ENCODE assay signal across 8 mouse cellular contexts in genomic region chrX:48453736-48454494, GRCm38 (mm10). TPM values are rescaled to one million over a fixed set of nuclear protein-coding genes. Genes with fewer than 3 reads are reported as not detected.
A peak's percentile ranks its signal among the peaks of the same experiment; 100 is the strongest.
DNase-seq lines count a peak whose midpoint lies in the region; ATAC-seq and TF ChIP-seq lines count a peak whose summit lies in the region.

No protein-coding gene starts in this region.

- DNase-seq in layer of hippocampus, adult 2 months (ENCODE audit: low spot score in 2 of 2) = no peak
- DNase-seq in layer of hippocampus, adult 8-10 months (ENCODE audit: low spot score in 2 of 2) = no peak
- peak; percentile 79 for DNase-seq in gastrocnemius, postnatal 25 days
- DNase-seq in induced T-regulatory cell, adult 2 months (ENCODE audit: low read depth) = peak; percentile 89
- DNase-seq in liver, embryonic 11.5 days (ENCODE audit: low spot score) = peak; percentile 72

- peak overlapping the region; percentile 35; the same call in 1 of the 2 replicates for H3K4me3 ChIP-seq in layer of hippocampus, adult 2 months
- peak overlapping the region; percentile 67 for H3K4me3 ChIP-seq in liver, embryonic 11.5 days (ENCODE audit: low read depth, low read length)
- H3K4me3 ChIP-seq in testis, adult 2 months (ENCODE audit: control insufficient read depth, low read depth, low read length) = peak overlapping the region; percentile 86

- H3K36me3 ChIP-seq in liver, embryonic 11.5 days (ENCODE audit: control insufficient read depth, insufficient read depth, low read length) = no peaks in the 10 kb centered on the region
- no peaks in the 10 kb centered on the region for H3K36me3 ChIP-seq in testis, adult 2 months (ENCODE audit: control insufficient read depth, insufficient read depth, low read length)

- peak overlapping the region; percentile 71 for H3K9ac ChIP-seq in liver, embryonic 11.5 days (ENCODE audit: low read depth, low read length)

- no peak for TF ChIP-seq CTCF in layer of hippocampus, adult 2 months (conservative IDR thresholded peaks at IDR 0.05)
- TF ChIP-seq CTCF in testis, adult 2 months (IDR thresholded peaks at IDR 0.05; ENCODE audit: control insufficient read depth, insufficient read depth, insufficient replicate concordance, low read depth, low read length) = no peak

- H3K27me3 ChIP-seq in liver, embryonic 11.5 days (replicated peaks; ENCODE audit: control insufficient read depth, insufficient read depth, low read length) = peaks cover 12% of the 10 kb centered on the region
- no peaks in the 10 kb centered on the region for H3K27me3 ChIP-seq in testis, adult 2 months (ENCODE audit: control insufficient read depth, insufficient read depth, low read length)

- H3K4me2 ChIP-seq in liver, embryonic 11.5 days = peak overlapping the region; percentile 67

- whole genome bisulfite sequencing in liver, embryonic 11.5 days = 13% methylated on average over 62 of the region's 91 CpGs

- H3K4me1 ChIP-seq in liver, embryonic 11.5 days (replicated peaks; ENCODE audit: control insufficient read depth, insufficient read depth, low read length) = peaks cover 13% of the 10 kb centered on the region; the same call in 1 of the 2 replicates
- peaks cover 7% of the 10 kb centered on the region for H3K4me1 ChIP-seq in testis, adult 2 months (ENCODE audit: control insufficient read depth, insufficient read depth, low read length)

- peak; percentile 92 for ATAC-seq in common myeloid progenitor, adult 5-6 weeks (replicated peaks; ENCODE audit: low read depth, poor library complexity, severe bottlenecking)
- peak; percentile 86 for ATAC-seq in liver, embryonic 11.5 days (replicated peaks; ENCODE audit: low FRiP score)
- peak; percentile 85 for ATAC-seq in monocyte, adult 5-6 weeks (replicated peaks; ENCODE audit: insufficient number of reproducible peaks, low FRiP score, low TSS enrichment, poor library complexity, severe bottlenecking)

- no peaks in the 10 kb centered on the region for H3K9me3 ChIP-seq in liver, embryonic 11.5 days (ENCODE audit: control insufficient read depth, low read length)

- TF ChIP-seq POLR2A in testis, adult 2 months (IDR thresholded peaks at IDR 0.05; ENCODE audit: control insufficient read depth, low read depth, low read length) = no peak

- no peak overlapping the region for H3K27ac ChIP-seq in layer of hippocampus, adult 2 months
- peak overlapping the region; percentile 66 for H3K27ac ChIP-seq in liver, embryonic 11.5 days (ENCODE audit: low read depth, low read length)
- H3K27ac ChIP-seq in testis, adult 2 months (ENCODE audit: control insufficient read depth, insufficient read depth, low read depth, low read length) = peak overlapping the region; percentile 29; the same call in 1 of the 2 replicates

RNA-seq across cellular contexts. Expression of gene Elf4, which starts 9.0 kb away (rescaled TPM):
- under 1 TPM; 0.61 to 0.84 TPM for total RNA-seq in layer of hippocampus, adult 2 months (2021)
- 1 to 10 TPM; 1.0 to 3.1 (median 1.9) TPM for total RNA-seq in layer of hippocampus, adult 8-10 months (2022)
- total RNA-seq in common myeloid progenitor, adult 5-6 weeks (2017) = 24.6 and 29.9 TPM in 2 replicates
- 1 to 10 TPM; 2.1 to 2.5 TPM for total RNA-seq in gastrocnemius, postnatal 25 days (2021)
- 7.8 and 9.5 TPM in 2 replicates for polyA plus RNA-seq in liver, embryonic 11.5 days (2014; fragmentation: Nextera tagmentation; extraction: Ambion mirVana)
- total RNA-seq in monocyte, adult 5-6 weeks (2017) = 35.9 to 86.3 TPM (median 41.4 TPM) in 3 replicates
- 2.7 and 4.4 TPM in 2 replicates for polyA plus RNA-seq in testis, adult 2 months (2012; rRNA removed)

RNA-seq across cellular contexts. Expression of gene Aifm1, which starts 59.4 kb away (rescaled TPM):
- 10 to 100 TPM; 27.8 to 29.0 TPM for total RNA-seq in layer of hippocampus, adult 2 months (2021)
- total RNA-seq in layer of hippocampus, adult 8-10 months (2022) = 10 to 100 TPM; 24.5 to 30.3 (median 26.9) TPM
- total RNA-seq in common myeloid progenitor, adult 5-6 weeks (2017) = 76.6 and 81.5 TPM in 2 replicates
- 10 to 100 TPM; 44.3 to 49.7 TPM for total RNA-seq in gastrocnemius, postnatal 25 days (2021)
- 98.6 and 102 TPM in 2 replicates for polyA plus RNA-seq in liver, embryonic 11.5 days (2014; fragmentation: Nextera tagmentation; extraction: Ambion mirVana)
- 21.7 to 40.5 TPM (median 35.6 TPM) in 3 replicates for total RNA-seq in monocyte, adult 5-6 weeks (2017)
- 4.6 and 5.6 TPM in 2 replicates for polyA plus RNA-seq in testis, adult 2 months (2012; rRNA removed)

Comparison
In these comparisons a context has a peak if more than half of its experiments do, and no peak if none do; other contexts are left out.
1. DNase-seq: peak in gastrocnemius, postnatal 25 days (single experiment), induced T-regulatory cell, adult 2 months (single experiment) and liver, embryonic 11.5 days (single experiment); none in layer of hippocampus, adult 2 months (0 of 2) and layer of hippocampus, adult 8-10 months (0 of 2).
2. H3K4me3 ChIP-seq: peak in every context shown above with its lines; median percentile 86 in testis, adult 2 months; 67 in liver, embryonic 11.5 days; 35 in layer of hippocampus, adult 2 months.
3. Peak in every context shown above with its lines, with median percentiles within 50 percentile points of each other: ATAC-seq.